ENCODE assay signal across 7 mouse cellular contexts in the genomic region with DNA sequence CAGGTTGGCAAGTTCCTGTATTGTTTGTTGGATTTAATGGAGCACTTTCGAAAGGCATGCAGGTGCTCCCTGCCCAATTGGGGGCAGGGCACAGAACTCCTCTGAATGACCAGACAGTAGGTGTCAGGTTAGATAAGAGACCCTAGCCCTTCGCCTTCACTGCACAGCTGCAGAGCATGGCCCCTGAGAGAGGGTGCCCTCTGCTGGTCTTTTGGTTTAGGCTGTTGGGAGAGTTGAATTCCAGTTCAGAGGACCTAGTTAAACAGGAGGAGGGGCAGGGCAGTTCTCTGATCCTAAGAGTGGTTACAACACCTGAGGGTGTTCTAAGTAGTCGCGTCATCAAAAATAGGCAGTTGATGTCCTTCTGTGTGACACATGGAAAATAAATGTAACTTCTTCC. TPM values are rescaled to one million over a fixed set of nuclear protein-coding genes. Genes with fewer than 3 reads are reported as not detected.
DNase-seq lines count a peak whose midpoint lies in the region; ATAC-seq and TF ChIP-seq lines count a peak whose summit lies in the region.

No protein-coding gene starts in this region.

- no peak overlapping the region for H3K9ac ChIP-seq in forebrain, embryonic 14.5 days (ENCODE audit: low read length)
- 0 out of 2 replicates have a peak overlapping the region, but pooled peaks have one; percentile 10 for H3K9ac ChIP-seq in intestine, embryonic 16.5 days (ENCODE audit: low read depth, low read length)
- H3K9ac ChIP-seq in lung, embryonic 14.5 days: no peak overlapping the region

- ATAC-seq in forebrain, embryonic 14.5 days: no peak
- ATAC-seq in intestine, embryonic 16.5 days: peak; percentile 47
- 0 out of 2 replicates have a peak, but pooled peaks have one; percentile 18 for ATAC-seq in lung, embryonic 14.5 days (ENCODE audit: insufficient read depth)

- no peak for TF ChIP-seq POLR2A in bone marrow, adult 2 months (IDR thresholded peaks at IDR 0.05; ENCODE audit: borderline replicate concordance, control insufficient read depth, low read depth, low read length)

- no peak overlapping the region for H3K27ac ChIP-seq in bone marrow, adult 2 months (ENCODE audit: control insufficient read depth, insufficient read depth, low read depth, low read length, poor library complexity)
- H3K27ac ChIP-seq in forebrain, embryonic 14.5 days (ENCODE audit: low read depth, low read length): peak overlapping the region; percentile 74; the same call in 1 of the 2 replicates
- H3K27ac ChIP-seq in intestine, embryonic 16.5 days (ENCODE audit: low read length): peak overlapping the region; percentile 58
- peak overlapping the region; percentile 89 for H3K27ac ChIP-seq in lung, embryonic 14.5 days (ENCODE audit: low read depth)

- no peaks in the 10 kb centered on the region for H3K4me1 ChIP-seq in bone marrow, adult 2 months (ENCODE audit: control insufficient read depth, insufficient read depth, low read length)
- peaks cover 12% of the 10 kb centered on the region for H3K4me1 ChIP-seq in forebrain, embryonic 14.5 days (ENCODE audit: control insufficient read depth, insufficient read depth, low read length)
- peaks cover 31% of the 10 kb centered on the region for H3K4me1 ChIP-seq in intestine, embryonic 16.5 days (ENCODE audit: control insufficient read depth, insufficient read depth, low read length)
- H3K4me1 ChIP-seq in lung, embryonic 14.5 days (ENCODE audit: insufficient read depth): peaks cover 11% of the 10 kb centered on the region

- peak; percentile 74 for DNase-seq in testis, postnatal 10 days (ENCODE audit: low spot score)
- no peak for DNase-seq in testis, postnatal 14 days (ENCODE audit: low spot score)
- peak; percentile 59 for DNase-seq in forebrain, embryonic 14.5 days (ENCODE audit: low spot score)
- DNase-seq in lung, embryonic 14.5 days: peak; percentile 85
- DNase-seq in spleen, postnatal 4 days (ENCODE audit: low spot score in 2 of 2): peak; percentile 51 to 80

- H3K9me3 ChIP-seq in forebrain, embryonic 14.5 days (replicated peaks; ENCODE audit: control insufficient read depth, low read length): peaks cover 5% of the 10 kb centered on the region; the same call in 1 of the 2 replicates
- H3K9me3 ChIP-seq in intestine, embryonic 16.5 days (ENCODE audit: control insufficient read depth, low read length): peaks cover 3% of the 10 kb centered on the region; the same call in 1 of the 2 replicates
- H3K9me3 ChIP-seq in lung, embryonic 14.5 days (ENCODE audit: low read depth, low read length): peaks cover 4% of the 10 kb centered on the region; the same call in 1 of the 2 replicates

- no peak overlapping the region for H3K4me2 ChIP-seq in forebrain, embryonic 14.5 days (ENCODE audit: low read length)
- no peak overlapping the region for H3K4me2 ChIP-seq in intestine, embryonic 16.5 days (ENCODE audit: low read depth, low read length)
- no peak overlapping the region for H3K4me2 ChIP-seq in lung, embryonic 14.5 days

- peak; percentile 70 for TF ChIP-seq CTCF in bone marrow, adult 2 months (IDR thresholded peaks at IDR 0.05; ENCODE audit: control insufficient read depth, insufficient read depth, low read length)
- peak; percentile 80 for TF ChIP-seq CTCF in lung, embryonic 14.5 days (IDR thresholded peaks at IDR 0.05; ENCODE audit: low read depth)

- no peaks in the 10 kb centered on the region for H3K36me3 ChIP-seq in forebrain, embryonic 14.5 days (ENCODE audit: control insufficient read depth, insufficient read depth, low read length)
- no peaks in the 10 kb centered on the region for H3K36me3 ChIP-seq in intestine, embryonic 16.5 days (ENCODE audit: control insufficient read depth, insufficient read depth, low read length)
- 0 out of 2 replicates have a peak, but pooled peaks cover 4% of the 10 kb centered on the region for H3K36me3 ChIP-seq in lung, embryonic 14.5 days (ENCODE audit: insufficient read depth)

- WGBS in bone marrow, adult 2 months: 15% methylated on average over 4 of the region's 4 CpGs
- 19% methylated on average over 4 of the region's 4 CpGs for WGBS in forebrain, embryonic 14.5 days
- 17% methylated on average over 4 of the region's 4 CpGs for WGBS in intestine, embryonic 16.5 days
- 20% methylated on average over 4 of the region's 4 CpGs for WGBS in lung, embryonic 14.5 days

- no peak overlapping the region for H3K4me3 ChIP-seq in bone marrow, adult 2 months (replicated peaks; ENCODE audit: control insufficient read depth, low read depth, low read length)
- no peak overlapping the region for H3K4me3 ChIP-seq in forebrain, embryonic 14.5 days (ENCODE audit: low read depth, low read length)
- H3K4me3 ChIP-seq in intestine, embryonic 16.5 days (ENCODE audit: low read length): no peak overlapping the region
- H3K4me3 ChIP-seq in lung, embryonic 14.5 days (ENCODE audit: low read depth, low read length): no peak overlapping the region

- peaks cover 29% of the 10 kb centered on the region for H3K27me3 ChIP-seq in forebrain, embryonic 14.5 days (replicated peaks; ENCODE audit: control insufficient read depth, insufficient read depth, low read length)
- 0 out of 2 replicates have a peak, but pooled peaks cover 5% of the 10 kb centered on the region for H3K27me3 ChIP-seq in intestine, embryonic 16.5 days (replicated peaks; ENCODE audit: control insufficient read depth, insufficient read depth, low read length)
- H3K27me3 ChIP-seq in lung, embryonic 14.5 days (ENCODE audit: insufficient read depth, low read length): peaks cover 32% of the 10 kb centered on the region

RNA-seq across cellular contexts. Expression of a gene that starts 18.0 kb away (rescaled TPM):
- 0.30 TPM in 1 of 2 replicates, not detected in the other for polyA plus RNA-seq in bone marrow, adult 2 months (2011; ENCODE audit: insufficient read depth, insufficient read length, low replicate concordance, missing spikeins)
- 0.11 and 0.17 TPM in 2 replicates for polyA plus RNA-seq in forebrain, embryonic 14.5 days (2014; fragmentation: Nextera tagmentation; extraction: Ambion mirVana)
- polyA plus RNA-seq in intestine, embryonic 16.5 days (2015; fragmentation: Nextera tagmentation; extraction: Ambion mirVana): 1.9 and 2.5 TPM in 2 replicates
- polyA plus RNA-seq in lung, embryonic 14.5 days (2014; fragmentation: Nextera tagmentation; extraction: Ambion mirVana): 4.4 and 4.8 TPM in 2 replicates

RNA-seq across cellular contexts. Expression of a gene that starts 21.0 kb away (rescaled TPM):
- 9.8 and 20.0 TPM in 2 replicates for polyA plus RNA-seq in bone marrow, adult 2 months (2011; ENCODE audit: insufficient read depth, insufficient read length, low replicate concordance, missing spikeins)
- 48.1 and 56.3 TPM in 2 replicates for polyA plus RNA-seq in forebrain, embryonic 14.5 days (2014; fragmentation: Nextera tagmentation; extraction: Ambion mirVana)
- polyA plus RNA-seq in intestine, embryonic 16.5 days (2015; fragmentation: Nextera tagmentation; extraction: Ambion mirVana): 85.5 and 104 TPM in 2 replicates
- 21.4 and 22.1 TPM in 2 replicates for polyA plus RNA-seq in lung, embryonic 14.5 days (2014; fragmentation: Nextera tagmentation; extraction: Ambion mirVana)

RNA-seq across cellular contexts. Expression of a gene that starts 21.2 kb away (rescaled TPM):
- polyA plus RNA-seq in bone marrow, adult 2 months (2011; ENCODE audit: insufficient read depth, insufficient read length, low replicate concordance, missing spikeins): 20.2 and 30.0 TPM in 2 replicates
- 81.8 and 83.2 TPM in 2 replicates for polyA plus RNA-seq in forebrain, embryonic 14.5 days (2014; fragmentation: Nextera tagmentation; extraction: Ambion mirVana)
- polyA plus RNA-seq in intestine, embryonic 16.5 days (2015; fragmentation: Nextera tagmentation; extraction: Ambion mirVana): 106 and 115 TPM in 2 replicates
- 64.1 and 66.7 TPM in 2 replicates for polyA plus RNA-seq in lung, embryonic 14.5 days (2014; fragmentation: Nextera tagmentation; extraction: Ambion mirVana)

RNA-seq across cellular contexts. Expression of a gene that starts 51.9 kb away (rescaled TPM):
- polyA plus RNA-seq in bone marrow, adult 2 months (2011; ENCODE audit: insufficient read depth, insufficient read length, low replicate concordance, missing spikeins): 10.8 and 16.1 TPM in 2 replicates
- polyA plus RNA-seq in forebrain, embryonic 14.5 days (2014; fragmentation: Nextera tagmentation; extraction: Ambion mirVana): 25.9 and 44.4 TPM in 2 replicates
- polyA plus RNA-seq in intestine, embryonic 16.5 days (2015; fragmentation: Nextera tagmentation; extraction: Ambion mirVana): 15.4 and 16.9 TPM in 2 replicates
- polyA plus RNA-seq in lung, embryonic 14.5 days (2014; fragmentation: Nextera tagmentation; extraction: Ambion mirVana): 30.9 and 35.2 TPM in 2 replicates

RNA-seq across cellular contexts. Expression of a gene that starts 54.1 kb away (rescaled TPM):
- 23.8 and 44.5 TPM in 2 replicates for polyA plus RNA-seq in bone marrow, adult 2 months (2011; ENCODE audit: insufficient read depth, insufficient read length, low replicate concordance, missing spikeins)
- 53.2 and 60.4 TPM in 2 replicates for polyA plus RNA-seq in forebrain, embryonic 14.5 days (2014; fragmentation: Nextera tagmentation; extraction: Ambion mirVana)
- 90.9 and 94.8 TPM in 2 replicates for polyA plus RNA-seq in intestine, embryonic 16.5 days (2015; fragmentation: Nextera tagmentation; extraction: Ambion mirVana)
- polyA plus RNA-seq in lung, embryonic 14.5 days (2014; fragmentation: Nextera tagmentation; extraction: Ambion mirVana): 85.7 and 89.8 TPM in 2 replicates
